Mouse (Mus musculus) heart, postnatal 0 days (tissue): ENCODE measurements around the gene Rrp36.

Experiments
- CTCF ChIP-seq: IDR thresholded peaks from 2 replicates; pipeline ENCODE4 v1.5.1; 2016; ENCODE audit warnings: antibody characterized with exemption, control low read depth, low read depth
- EP300 ChIP-seq: IDR thresholded peaks from 2 replicates; pipeline ENCODE4 v1.6.1; 2016; ENCODE audit warnings: antibody characterized with exemption, low read depth

DNA sequence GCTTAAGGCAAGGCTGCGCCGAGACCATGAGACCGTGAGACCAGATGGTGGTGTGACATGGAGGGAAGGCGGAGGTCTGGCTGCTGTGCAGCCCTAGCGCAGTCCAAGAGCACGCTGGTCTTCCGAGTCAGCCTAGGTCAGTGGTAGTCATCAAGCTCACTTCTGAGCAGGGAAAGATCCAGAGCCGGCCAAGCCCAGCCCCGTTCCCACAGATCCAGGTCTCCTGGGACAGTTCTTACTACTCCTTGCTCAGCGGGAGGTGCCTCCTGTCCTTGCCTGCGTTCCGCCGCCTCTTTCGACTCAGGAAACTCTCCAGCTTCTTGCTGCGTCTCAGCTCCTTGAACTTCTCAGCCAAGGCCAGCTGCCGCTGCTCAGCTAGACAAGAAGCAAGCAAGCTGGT, 6.4 kb downstream of the Rrp36 start:
- no peak for TF ChIP-seq EP300
- TF ChIP-seq CTCF, result no peak
